In genomic region chr11:100887236-100887635, GRCm38 (mm10) we compare ENCODE assay signal across 24 mouse cellular contexts. TPM values are rescaled to one million over a fixed set of nuclear protein-coding genes. Genes with fewer than 3 reads are reported as not detected.
DNase-seq lines count a peak whose midpoint lies in the region; ATAC-seq and TF ChIP-seq lines count a peak whose summit lies in the region.
"Had no signal": no experiment of that assay in that cellular context is flagged by ENCODE, and none has a peak within 500 bp of the region (broad histone marks: within the 10 kb centered on the region; RNA-seq: fewer than 3 reads in every experiment).

No protein-coding gene starts in this region.

- H3K27ac ChIP-seq in heart, embryonic 10.5 days: peak overlapping the region; percentile 72; the same call in 1 of the 2 replicates
- H3K27ac ChIP-seq in heart, adult 2 months: no peak overlapping the region
- H3K27ac ChIP-seq in stomach, embryonic 16.5 days (ENCODE audit: low read length): peak overlapping the region; percentile 61
- no peak overlapping the region for H3K27ac ChIP-seq in stomach, postnatal 0 days (replicated peaks)
- peak overlapping the region; percentile 94 for H3K27ac ChIP-seq in liver, embryonic 13.5 days
- H3K27ac ChIP-seq: forebrain, embryonic 12.5 days; hindbrain, embryonic 14.5 days; left cerebral cortex, adult 2 months; limb, embryonic 10.5 days; macrophage had no signal

- TF ChIP-seq EP300 in heart, adult 2 months (IDR thresholded peaks at IDR 0.05; ENCODE audit: insufficient read depth, low read depth, low read length): no peak
- TF ChIP-seq EP300 in stomach, postnatal 0 days (optimal IDR thresholded peaks at IDR 0.05): no peak

- peaks cover 48% of the 10 kb centered on the region for H3K4me1 ChIP-seq in heart, embryonic 10.5 days
- H3K4me1 ChIP-seq in heart, adult 2 months (ENCODE audit: control insufficient read depth, insufficient read depth, low read length): peaks cover 2% of the 10 kb centered on the region; the same call in 1 of the 2 replicates
- 0 out of 2 replicates have a peak, but pooled peaks cover 4% of the 10 kb centered on the region for H3K4me1 ChIP-seq in stomach, embryonic 16.5 days (ENCODE audit: control insufficient read depth, insufficient read depth, low read length)
- no peaks in the 10 kb centered on the region for H3K4me1 ChIP-seq in stomach, postnatal 0 days (replicated peaks; ENCODE audit: control insufficient read depth, insufficient read depth)
- H3K4me1 ChIP-seq in liver, embryonic 13.5 days (replicated peaks): peaks cover 91% of the 10 kb centered on the region
- H3K4me1 ChIP-seq: forebrain, embryonic 12.5 days had no signal

- H3K27me3 ChIP-seq in heart, embryonic 10.5 days (ENCODE audit: insufficient read depth, poor library complexity, severe bottlenecking): no peaks in the 10 kb centered on the region; the same call in 1 of the 2 replicates
- no peaks in the 10 kb centered on the region for H3K27me3 ChIP-seq in heart, adult 2 months (ENCODE audit: control insufficient read depth, insufficient read depth, low read length)
- no peaks in the 10 kb centered on the region for H3K27me3 ChIP-seq in stomach, embryonic 16.5 days (ENCODE audit: control insufficient read depth, insufficient read depth, low read length)
- H3K27me3 ChIP-seq in stomach, postnatal 0 days (ENCODE audit: control insufficient read depth, insufficient read depth, low read length): no peaks in the 10 kb centered on the region
- H3K27me3 ChIP-seq in liver, embryonic 13.5 days: no peaks in the 10 kb centered on the region
- H3K27me3 ChIP-seq: CH12.LX; forebrain, embryonic 12.5 days had no signal

- DNase-seq in heart, embryonic 10.5 days (ENCODE audit: low spot score): no peak
- DNase-seq in heart, adult 2 months: no peak
- no peak for DNase-seq in stomach, postnatal 0 days (ENCODE audit: low spot score)
- no peak for DNase-seq in liver, embryonic 13.5 days
- no peak for DNase-seq in left cerebral cortex, adult 8-10 months (ENCODE audit: low spot score in 2 of 2)
- no peak for DNase-seq in layer of hippocampus, adult 9-11 months
- DNase-seq: B cell, adult 2 months; cerebellum, adult 11-12 months; cerebellum, postnatal 10 days; gastrocnemius, postnatal 36 days; heart, postnatal 4 days; kidney, postnatal 36 days; thymus, adult 18-20 months; thymus, postnatal 36 days had no signal

- no peak overlapping the region for H3K4me3 ChIP-seq in heart, embryonic 10.5 days
- no peak overlapping the region for H3K4me3 ChIP-seq in heart, adult 2 months
- H3K4me3 ChIP-seq in stomach, embryonic 16.5 days (replicated peaks; ENCODE audit: low read length): no peak overlapping the region
- no peak overlapping the region for H3K4me3 ChIP-seq in stomach, postnatal 0 days (ENCODE audit: low read depth, low read length)
- no peak overlapping the region for H3K4me3 ChIP-seq in liver, embryonic 13.5 days (replicated peaks)
- H3K4me3 ChIP-seq: forebrain, embryonic 12.5 days; left cerebral cortex, adult 2 months; limb, embryonic 10.5 days had no signal

- peaks cover 43% of the 10 kb centered on the region for H3K36me3 ChIP-seq in heart, embryonic 10.5 days
- H3K36me3 ChIP-seq in heart, adult 2 months (ENCODE audit: control insufficient read depth, insufficient read depth, low read length): no peaks in the 10 kb centered on the region
- H3K36me3 ChIP-seq in stomach, embryonic 16.5 days (ENCODE audit: control insufficient read depth, insufficient read depth, low read length): 0 out of 2 replicates have a peak, but pooled peaks cover 3% of the 10 kb centered on the region
- peaks cover 15% of the 10 kb centered on the region for H3K36me3 ChIP-seq in stomach, postnatal 0 days (ENCODE audit: control insufficient read depth, insufficient read depth, low read length)
- peaks cover 58% of the 10 kb centered on the region for H3K36me3 ChIP-seq in liver, embryonic 13.5 days

- H3K9ac ChIP-seq in heart, adult 2 months (ENCODE audit: low read depth, low read length): no peak overlapping the region
- no peak overlapping the region for H3K9ac ChIP-seq in stomach, embryonic 16.5 days (ENCODE audit: low read length)
- no peak overlapping the region for H3K9ac ChIP-seq in stomach, postnatal 0 days (ENCODE audit: low read length)
- H3K9ac ChIP-seq in liver, embryonic 13.5 days: peak overlapping the region; percentile 54
- H3K9ac ChIP-seq: forebrain, embryonic 12.5 days; hindbrain, embryonic 14.5 days had no signal

- no peaks in the 10 kb centered on the region for H3K9me3 ChIP-seq in heart, embryonic 10.5 days
- no peaks in the 10 kb centered on the region for H3K9me3 ChIP-seq in stomach, embryonic 16.5 days (replicated peaks; ENCODE audit: control insufficient read depth, low read length)
- H3K9me3 ChIP-seq in stomach, postnatal 0 days (ENCODE audit: control insufficient read depth, low read length): no peaks in the 10 kb centered on the region
- no peaks in the 10 kb centered on the region for H3K9me3 ChIP-seq in liver, embryonic 13.5 days (replicated peaks)
- H3K9me3 ChIP-seq: forebrain, embryonic 12.5 days; limb, embryonic 10.5 days had no signal

- ATAC-seq in stomach, embryonic 16.5 days (ENCODE audit: insufficient read depth, low FRiP score): no peak
- no peak for ATAC-seq in stomach, postnatal 0 days (ENCODE audit: low FRiP score, low TSS enrichment)
- no peak for ATAC-seq in liver, embryonic 13.5 days (ENCODE audit: low read depth)
- ATAC-seq: activated CD4-positive, CD25-positive, alpha-beta regulatory T cell, adult 4 months; inflammation-experienced regulatory T-cells, adult 6 months; lung, postnatal 0 days had no signal

- 83% methylated on average over 4 of the region's 4 CpGs for WGBS in heart, embryonic 10.5 days
- WGBS in heart, adult 2 months: 91% methylated on average over 4 of the region's 4 CpGs
- WGBS in stomach, embryonic 16.5 days: 79% methylated on average over 4 of the region's 4 CpGs
- 83% methylated on average over 4 of the region's 4 CpGs for WGBS in stomach, postnatal 0 days
- WGBS in liver, embryonic 13.5 days (ENCODE audit: insufficient replicate concordance): 78% methylated on average over 4 of the region's 4 CpGs

- intact Hi-C loops in heart, adult 2 months (cut with DNase I): no loop called here

- TF ChIP-seq CTCF in heart, adult 2 months (IDR thresholded peaks at IDR 0.05): no peak
- TF ChIP-seq CTCF in stomach, postnatal 0 days (IDR thresholded peaks at IDR 0.05; ENCODE audit: low read depth): no peak

- no peak overlapping the region for H3K4me2 ChIP-seq in stomach, embryonic 16.5 days (ENCODE audit: low read depth, low read length)
- H3K4me2 ChIP-seq in stomach, postnatal 0 days (replicated peaks; ENCODE audit: low read depth): no peak overlapping the region
- no peak overlapping the region; the same call in 1 of the 2 replicates for H3K4me2 ChIP-seq in liver, embryonic 13.5 days
- H3K4me2 ChIP-seq: forebrain, embryonic 12.5 days; hindbrain, embryonic 14.5 days had no signal

- no peaks in the 10 kb centered on the region for H3K79me2 ChIP-seq in heart, adult 2 months (replicated peaks; ENCODE audit: control insufficient read depth, insufficient read depth, low read length)

- no peak for TF ChIP-seq POLR2A in heart, adult 2 months (IDR thresholded peaks at IDR 0.05; ENCODE audit: insufficient read depth, low read depth, low read length)

RNA-seq across cellular contexts. Expression of gene Stat5a, which starts 28.1 kb away (rescaled TPM):
- 6.2 and 6.6 TPM in 2 replicates for polyA plus RNA-seq in heart, embryonic 10.5 days (2016; fragmentation: Nextera tagmentation; extraction: Ambion mirVana)
- 10 to 100 TPM; 20.3 to 22.3 TPM for total RNA-seq in heart, adult 2 months (2021)
- polyA plus RNA-seq in heart, adult 2 months (2012; rRNA removed): 24.3 and 26.6 TPM in 2 replicates
- 12.0 and 14.0 TPM in 2 replicates for polyA plus RNA-seq in stomach, embryonic 16.5 days (2015; fragmentation: Nextera tagmentation; extraction: Ambion mirVana)
- polyA plus RNA-seq in stomach, postnatal 0 days (2015; fragmentation: Nextera tagmentation; extraction: Ambion mirVana): 13.0 and 13.5 TPM in 2 replicates
- polyA plus RNA-seq in liver, embryonic 13.5 days (2015; fragmentation: Nextera tagmentation; extraction: Ambion mirVana): 11.1 and 14.6 TPM in 2 replicates
- 1 to 10 TPM; 2.0 to 2.8 (median 2.1) TPM for total RNA-seq in left cerebral cortex, adult 8-10 months (2022)

RNA-seq across cellular contexts. Expression of gene Stat5b, which starts 36.7 kb away (rescaled TPM):
- 25.7 and 30.1 TPM in 2 replicates for polyA plus RNA-seq in heart, embryonic 10.5 days (2016; fragmentation: Nextera tagmentation; extraction: Ambion mirVana)
- total RNA-seq in heart, adult 2 months (2021): 10 to 100 TPM; 58.6 to 65.2 TPM
- polyA plus RNA-seq in heart, adult 2 months (2012; rRNA removed): 35.4 and 50.7 TPM in 2 replicates
- 26.2 and 27.4 TPM in 2 replicates for polyA plus RNA-seq in stomach, embryonic 16.5 days (2015; fragmentation: Nextera tagmentation; extraction: Ambion mirVana)
- polyA plus RNA-seq in stomach, postnatal 0 days (2015; fragmentation: Nextera tagmentation; extraction: Ambion mirVana): 16.1 and 17.3 TPM in 2 replicates
- polyA plus RNA-seq in liver, embryonic 13.5 days (2015; fragmentation: Nextera tagmentation; extraction: Ambion mirVana): 21.1 and 23.8 TPM in 2 replicates
- total RNA-seq in left cerebral cortex, adult 8-10 months (2022): 10 to 100 TPM; 26.8 to 30.9 (median 30.6) TPM

RNA-seq across cellular contexts. Expression of gene Stat3, which starts 52.1 kb away (rescaled TPM):
- 33.7 and 41.5 TPM in 2 replicates for polyA plus RNA-seq in heart, embryonic 10.5 days (2016; fragmentation: Nextera tagmentation; extraction: Ambion mirVana)
- total RNA-seq in heart, adult 2 months (2021): 10 to 100 TPM; 93.0 to 94.7 TPM
- 85.8 and 134 TPM in 2 replicates for polyA plus RNA-seq in heart, adult 2 months (2012; rRNA removed)
- polyA plus RNA-seq in stomach, embryonic 16.5 days (2015; fragmentation: Nextera tagmentation; extraction: Ambion mirVana): 47.2 and 56.1 TPM in 2 replicates
- 47.7 and 55.1 TPM in 2 replicates for polyA plus RNA-seq in stomach, postnatal 0 days (2015; fragmentation: Nextera tagmentation; extraction: Ambion mirVana)
- polyA plus RNA-seq in liver, embryonic 13.5 days (2015; fragmentation: Nextera tagmentation; extraction: Ambion mirVana): 28.5 and 32.8 TPM in 2 replicates
- total RNA-seq in left cerebral cortex, adult 8-10 months (2022): 10 to 100 TPM; 39.0 to 54.7 (median 46.3) TPM

Comparison
In these comparisons a context has a peak if more than half of its experiments do, and no peak if none do; other contexts are left out.
1. H3K27ac ChIP-seq: peak in heart, embryonic 10.5 days (single experiment), stomach, embryonic 16.5 days (single experiment) and liver, embryonic 13.5 days (single experiment); none in heart, adult 2 months (single experiment) and stomach, postnatal 0 days (single experiment).